Mouse (Mus musculus) neutrophil, adult 5-6 weeks (primary cell): Measurements from ENCODE around the gene Slc6a16. TPM values are rescaled to one million over a fixed set of nuclear protein-coding genes. Genes with fewer than 3 reads are reported as not detected.
"Not testable (repeated sequence)": the region's sequence is repeated elsewhere in the genome, so short reads cannot be mapped to it uniquely, and the experiment has no call there.

ENCODE experiments used
- ATAC-seq: fragments of 151-379, 151-347 bp; 2 replicates; pipeline ENCODE4 v1.8.0; 2017; ENCODE audit warnings: mild to moderate bottlenecking, moderate TSS enrichment; ENCODE audit not compliant: insufficient number of reproducible peaks, poor library complexity, low FRiP score, severe bottlenecking; ENCODE audit errors: extremely low read depth
- total RNA-seq: library from RNA; stranded (forward); fragments of 200-1000 nt; gene quantifications from 2 replicates; pipeline ENCODE4 v1.2.3, GENCODE M21; 2017

Slc6a16 gene
- total RNA-seq, 1 experiment from 2014 or later, result not detected

DNA sequence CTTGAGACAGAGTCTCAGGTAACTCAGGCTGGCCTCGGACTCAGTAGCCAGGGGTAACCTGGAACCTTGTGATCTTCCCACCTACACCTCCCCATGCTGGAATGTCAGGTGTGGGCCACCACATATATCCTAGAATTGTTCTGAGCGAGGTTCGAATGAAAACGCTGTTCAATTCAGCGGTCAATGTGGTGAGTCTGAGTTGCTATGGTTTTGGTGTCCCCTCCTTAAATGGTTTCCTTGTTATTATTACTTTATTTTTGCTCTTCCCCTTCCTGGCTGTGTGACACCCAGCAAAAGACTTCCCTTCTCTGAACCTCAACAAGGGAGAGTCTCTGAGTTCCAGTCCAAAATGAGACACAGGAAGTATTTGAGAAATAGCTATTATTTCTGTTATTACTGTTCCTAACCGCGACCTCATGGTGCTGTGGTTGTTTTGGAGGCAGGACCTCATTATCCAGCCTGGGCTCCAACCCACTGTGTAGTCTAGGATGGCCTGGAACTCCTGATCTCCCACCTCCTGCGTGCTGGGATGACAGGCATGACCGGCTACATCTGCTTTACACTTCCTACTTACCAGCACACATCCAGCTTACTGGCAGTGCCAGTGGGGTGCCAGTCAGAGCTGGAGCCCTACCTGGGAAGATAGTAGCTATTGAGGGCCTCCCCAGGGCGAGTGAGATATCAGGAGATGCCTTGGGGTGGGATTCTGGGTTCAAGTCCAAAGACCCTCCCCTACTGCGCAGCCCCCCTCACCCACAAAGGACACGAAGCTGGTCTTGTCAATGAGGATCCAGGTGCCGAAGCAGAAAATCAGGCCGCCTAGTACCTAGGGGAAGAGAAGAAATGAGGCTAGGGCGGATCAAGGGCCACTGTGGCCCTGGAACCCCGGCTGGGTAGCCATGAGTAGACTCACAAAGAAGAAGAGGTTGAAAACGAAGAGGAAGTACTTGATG lies 2.9 kb upstream of the Slc6a16 start:
- no peak for ATAC-seq

DNA sequence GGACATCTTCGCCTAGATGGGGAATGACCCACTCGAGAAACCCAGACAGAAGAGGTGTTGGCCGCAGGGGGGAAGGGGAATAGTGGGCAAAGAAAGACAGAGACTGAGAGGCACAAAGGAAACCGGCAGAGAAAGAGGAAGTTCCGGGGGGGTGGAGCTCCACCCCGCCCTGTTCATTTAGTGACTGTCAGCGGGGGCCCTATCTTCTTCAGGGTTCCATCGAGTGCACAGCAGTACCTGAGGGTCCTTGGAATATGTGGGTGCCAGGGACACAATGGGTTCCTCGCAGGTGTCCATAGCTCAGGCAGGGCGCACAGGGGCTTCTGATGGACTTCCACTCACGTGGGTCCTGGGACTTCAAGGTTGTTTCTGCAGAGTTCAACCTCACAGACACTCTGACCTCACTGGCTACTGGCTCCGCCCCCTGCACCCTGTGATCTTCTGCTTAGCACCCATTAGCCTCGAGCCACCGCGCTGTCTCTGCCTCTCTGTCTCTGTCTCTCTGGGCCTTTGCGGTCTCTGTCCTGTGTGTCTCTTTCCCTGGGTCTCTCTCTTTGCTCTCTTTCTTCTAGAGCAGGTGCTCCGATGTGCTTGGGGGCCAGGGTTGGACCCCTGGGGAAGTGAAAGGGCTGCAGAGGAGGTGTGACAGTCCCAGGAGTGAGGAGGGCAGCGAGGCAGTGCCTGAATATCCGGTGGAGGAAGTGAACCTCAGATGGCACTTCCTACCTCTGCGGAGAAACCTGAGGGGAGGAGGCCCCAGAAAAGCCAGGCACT lies 2.0 kb upstream of the Slc6a16 start, which contains the start of gene Cd37:
Cd37 (minus strand) TSS at position 393 of the 774 bp plus-strand sequence.
- peak; percentile 69 for ATAC-seq

DNA sequence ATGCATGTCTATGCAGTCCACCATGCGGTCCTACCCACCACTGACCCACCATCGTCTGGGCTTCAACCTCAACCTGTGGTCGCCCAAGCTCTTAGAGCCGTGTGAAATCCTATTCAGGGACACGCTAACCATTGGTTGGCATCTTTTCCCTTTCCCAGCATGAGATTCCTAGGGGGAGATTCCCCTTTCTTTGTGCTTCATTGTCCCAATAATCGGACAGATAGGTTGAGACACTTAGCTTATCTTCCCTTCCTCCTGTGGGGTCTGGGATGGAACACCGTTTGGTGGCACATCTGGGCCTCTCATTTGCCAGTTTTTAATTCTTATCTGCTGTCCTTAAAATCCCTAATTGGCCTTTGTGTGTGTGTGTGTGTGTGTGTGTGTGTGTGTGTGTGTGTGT lies 776 bp upstream of the Slc6a16 start:
- no peak for ATAC-seq

DNA sequence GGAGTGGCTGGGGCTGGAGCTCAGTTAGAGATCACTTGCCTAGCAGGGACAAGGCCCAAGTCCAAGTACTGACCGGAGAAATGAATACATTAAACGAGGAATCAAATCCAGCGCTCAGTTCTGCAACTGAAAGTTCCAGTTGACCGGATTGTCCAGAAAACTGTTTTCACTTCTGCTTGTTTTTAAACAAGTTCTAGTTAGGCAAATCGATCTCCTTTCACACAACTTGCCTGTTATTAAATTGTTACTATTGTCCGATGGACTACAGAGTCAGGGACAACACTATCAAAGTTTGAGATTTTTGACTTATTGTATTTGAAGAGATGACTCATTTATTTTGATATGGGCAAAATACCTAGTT lies 484 bp downstream of the Slc6a16 start:
- ATAC-seq, result no peak

DNA sequence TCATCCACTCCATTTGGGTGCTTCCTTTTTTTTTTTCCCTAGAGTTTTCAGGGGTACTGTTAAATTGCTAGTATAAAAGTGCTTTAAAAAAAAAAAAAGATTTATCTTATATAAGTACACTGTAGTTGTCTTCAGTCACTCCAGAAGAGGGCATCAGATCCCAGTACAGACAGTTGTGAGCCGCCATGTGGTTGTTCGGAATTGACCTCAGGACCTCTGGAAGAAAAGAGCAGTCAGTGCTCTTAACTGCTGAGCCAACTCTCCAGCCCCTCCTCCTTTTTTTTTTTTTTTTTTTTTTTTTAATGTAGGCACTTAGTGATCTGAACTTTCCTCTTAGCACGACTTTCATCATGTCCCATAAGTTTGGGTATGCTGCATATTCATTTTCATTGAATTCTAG lies 6.8 kb downstream of the Slc6a16 start:
- ATAC-seq, result no peak

DNA sequence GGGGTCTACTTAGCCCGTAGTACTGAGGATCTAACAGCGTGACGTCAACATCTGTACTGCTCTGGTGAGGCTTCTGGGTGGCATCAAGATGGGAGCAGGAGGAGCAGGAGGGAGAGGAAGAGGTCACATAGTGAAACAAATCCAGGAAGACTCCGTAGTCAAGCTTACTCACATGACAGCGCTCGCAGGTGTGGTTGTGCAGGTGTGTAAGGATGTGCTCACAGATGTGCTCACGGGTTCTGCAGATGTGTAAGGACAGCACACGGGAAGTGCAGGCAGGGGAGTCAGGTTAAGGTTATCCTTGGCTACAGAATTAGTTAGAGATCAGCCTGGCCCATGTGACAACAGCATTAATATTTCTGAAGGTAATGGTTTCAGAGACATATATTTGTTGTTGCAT lies 12.9 kb downstream of the Slc6a16 start:
- no peak for ATAC-seq

DNA sequence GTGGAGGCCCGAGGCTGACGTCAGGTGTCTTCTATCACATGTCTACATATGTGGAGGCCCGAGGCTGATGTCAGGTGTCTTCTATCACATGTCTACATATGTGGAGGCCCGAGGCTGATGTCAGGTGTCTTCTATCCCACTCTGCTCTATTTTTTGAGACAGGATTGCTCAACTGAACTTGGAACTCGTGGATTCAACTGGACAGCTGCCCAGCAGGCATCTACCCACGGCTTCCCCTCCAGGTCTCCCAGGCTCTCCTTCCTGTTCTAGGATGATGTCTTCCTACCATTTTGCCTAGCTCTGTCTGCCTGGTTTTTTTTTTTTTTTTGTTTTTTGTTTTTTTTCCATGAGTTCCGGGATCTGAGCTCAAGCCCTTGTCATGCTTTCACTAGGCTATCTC lies 14.9 kb downstream of the Slc6a16 start:
- not testable (repeated sequence) for ATAC-seq

DNA sequence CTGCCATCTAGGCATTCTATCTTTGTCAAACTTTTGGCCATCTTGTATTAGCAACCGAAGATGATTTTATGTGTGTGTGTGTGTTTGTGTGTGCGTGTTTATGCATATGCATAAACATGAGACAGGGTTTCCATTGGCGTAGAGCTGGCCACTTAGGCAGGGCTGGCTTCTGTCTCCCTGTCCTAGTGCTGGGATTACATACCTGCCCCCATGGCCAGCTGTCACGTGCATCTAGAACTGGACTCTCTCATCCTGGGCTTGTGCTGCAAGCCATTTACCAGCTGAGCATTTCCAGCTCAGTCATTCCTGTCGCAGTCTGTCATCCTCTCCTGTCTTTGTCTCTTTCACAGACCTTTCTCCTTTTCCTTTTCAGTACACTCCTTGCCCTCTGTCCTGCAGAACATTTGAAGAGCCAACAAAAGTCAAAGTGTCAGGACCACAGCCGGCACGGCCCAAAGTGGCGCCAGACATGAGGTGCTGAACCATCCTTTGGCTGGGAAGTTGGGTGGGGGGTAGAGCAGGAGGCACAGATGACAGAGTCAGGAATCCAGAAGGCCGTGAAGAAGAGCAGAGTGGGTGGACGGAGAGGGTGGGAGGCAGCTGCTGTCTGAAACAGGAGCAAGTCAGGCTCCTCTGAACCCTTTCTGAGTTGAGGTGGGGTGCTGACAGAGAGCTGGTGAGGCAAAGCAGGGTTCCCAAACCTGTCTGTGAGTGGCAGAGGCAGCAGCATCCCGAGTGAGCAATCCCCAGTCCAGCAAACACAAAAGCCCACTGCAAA lies 16.4 kb downstream of the Slc6a16 start:
- no peak for ATAC-seq

DNA sequence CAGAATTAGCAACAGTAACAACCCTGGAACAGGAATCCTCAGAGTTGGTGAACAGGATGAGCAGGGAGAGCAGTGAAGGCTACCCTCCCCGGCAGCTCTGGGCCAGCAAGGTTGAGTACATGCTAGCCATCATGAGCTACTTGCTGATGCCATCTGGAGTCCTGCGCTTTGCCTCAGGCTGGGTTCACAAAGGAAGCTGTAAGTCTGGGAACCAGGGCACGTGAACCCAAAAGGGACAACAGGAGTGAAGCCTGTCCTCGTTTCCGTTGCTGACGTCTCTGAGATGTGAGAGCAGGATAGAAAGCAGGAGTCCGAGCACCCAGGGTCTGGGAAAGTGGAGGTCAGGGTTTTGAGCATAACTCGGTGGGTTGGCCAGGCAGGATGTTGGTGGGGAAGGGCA lies 18.4 kb downstream of the Slc6a16 start:
- ATAC-seq, result no peak

DNA sequence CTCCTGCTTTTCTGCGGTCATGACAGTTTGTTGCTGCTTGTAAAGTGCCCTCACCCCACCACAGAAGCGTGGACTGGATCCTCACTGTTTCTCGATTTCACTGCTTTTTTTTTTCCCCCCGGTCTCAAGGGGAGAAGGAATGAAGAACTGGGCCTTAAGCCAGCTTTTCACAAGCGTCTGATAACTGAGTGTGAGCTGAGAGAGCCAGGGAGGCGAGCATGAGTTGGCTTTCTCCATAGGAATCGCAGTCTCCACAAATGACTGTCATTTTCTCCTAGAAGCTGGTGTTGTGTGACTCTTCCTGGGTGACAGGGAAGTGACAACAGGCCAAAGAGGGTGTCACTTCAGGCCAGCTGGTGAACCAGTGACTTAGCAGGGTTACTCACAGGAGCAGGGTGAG lies 21.4 kb downstream of the Slc6a16 start:
- ATAC-seq, result no peak

DNA sequence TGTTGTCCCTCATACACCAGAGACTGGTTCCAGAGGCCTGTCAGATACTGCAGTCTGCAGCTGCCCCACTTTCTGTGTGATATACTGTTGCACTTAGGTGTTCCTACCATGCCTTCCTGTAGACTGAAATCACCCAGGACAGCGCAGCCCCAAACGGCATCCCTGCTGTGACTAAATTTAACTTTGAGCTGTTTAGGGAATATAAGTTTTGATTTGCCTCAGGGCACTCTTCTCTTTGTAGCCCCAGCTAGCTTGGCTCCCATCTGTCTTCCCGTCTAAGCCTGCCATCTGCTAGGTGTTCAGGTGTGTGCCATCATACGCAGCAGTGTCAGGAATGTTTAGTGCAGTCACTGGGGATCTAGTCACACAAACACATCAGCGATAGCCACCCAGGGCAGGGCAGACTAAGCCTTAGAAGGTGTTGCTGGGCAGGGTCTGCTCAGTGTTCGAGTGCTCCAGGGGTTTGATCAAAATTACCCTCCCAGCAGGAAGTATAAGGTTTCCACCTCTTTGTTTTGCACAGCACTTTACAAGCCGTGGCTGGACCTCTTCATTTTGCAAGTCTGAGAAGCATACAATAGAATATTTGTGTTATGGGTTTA lies 22.2 kb downstream of the Slc6a16 start:
- ATAC-seq, result no peak

DNA sequence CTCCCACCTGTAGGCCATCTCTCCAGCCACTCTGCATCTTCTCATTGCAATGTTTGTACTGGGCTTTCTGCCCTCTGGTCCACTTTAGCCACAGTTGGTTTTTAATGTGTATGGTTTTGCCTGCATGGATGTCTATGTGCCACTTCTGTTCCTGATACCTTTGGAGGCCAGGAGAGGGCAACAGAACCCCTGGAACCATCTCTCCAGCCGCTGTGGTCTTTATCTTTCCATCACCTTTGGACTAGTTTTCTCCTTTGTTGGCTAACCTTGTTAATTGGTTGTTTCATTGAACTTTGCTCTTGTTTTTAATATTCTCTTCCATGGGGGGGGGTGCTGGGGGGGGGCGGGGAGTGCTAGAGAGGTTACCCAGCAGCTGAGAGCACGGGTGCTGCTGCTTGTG lies 23.5 kb downstream of the Slc6a16 start:
- no peak for ATAC-seq

DNA sequence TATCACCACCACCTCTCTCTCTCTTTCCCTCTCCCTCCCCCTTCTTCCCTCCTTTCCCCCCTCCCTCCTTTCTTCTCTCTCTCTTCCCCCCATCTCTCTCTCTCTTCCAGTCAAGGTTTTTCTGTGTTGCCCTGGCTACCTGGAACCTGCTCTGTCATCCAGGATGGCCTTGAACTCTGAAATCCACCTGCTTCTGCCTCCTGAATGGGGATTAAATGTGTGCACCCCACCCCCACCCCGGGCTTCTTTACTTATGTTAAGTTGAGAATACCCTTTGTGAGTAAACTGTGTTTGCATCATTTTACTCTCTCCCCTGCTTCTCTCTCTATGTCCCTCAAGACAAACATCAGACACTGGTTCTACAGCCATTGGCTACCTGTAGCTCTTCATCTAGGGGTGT lies 24.6 kb downstream of the Slc6a16 start:
- no peak for ATAC-seq

DNA sequence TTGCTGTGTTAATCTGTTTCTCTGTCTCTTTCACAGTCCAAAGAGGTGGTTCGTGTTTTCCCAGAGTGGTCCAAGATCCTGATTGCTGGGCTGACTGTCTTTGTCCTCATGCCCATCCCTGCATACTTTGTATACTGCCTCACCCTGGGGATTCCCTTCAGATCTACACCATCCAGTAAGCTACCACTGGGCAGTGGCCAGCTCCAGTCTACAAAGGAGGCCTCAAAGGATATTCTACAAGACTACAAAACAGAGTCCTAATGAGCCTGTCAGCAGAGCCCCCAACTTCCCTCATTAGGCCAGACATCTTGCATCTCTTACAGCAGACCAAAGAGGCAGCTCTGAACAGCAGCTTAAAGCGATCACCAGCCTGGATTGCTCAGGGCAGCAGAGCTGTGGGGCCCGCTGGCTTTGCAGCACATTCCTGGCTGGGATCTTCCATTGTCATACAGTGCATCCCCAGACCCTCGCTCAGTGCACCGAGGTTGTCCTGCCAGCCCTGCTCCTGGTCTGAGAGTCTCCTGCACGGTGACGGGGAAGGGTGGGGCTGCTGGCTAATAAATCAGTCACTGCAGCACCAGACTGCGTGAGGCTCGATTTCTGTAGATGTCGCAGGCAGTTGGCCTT lies 32.0 kb downstream of the Slc6a16 start:
- ATAC-seq, result no peak

DNA sequence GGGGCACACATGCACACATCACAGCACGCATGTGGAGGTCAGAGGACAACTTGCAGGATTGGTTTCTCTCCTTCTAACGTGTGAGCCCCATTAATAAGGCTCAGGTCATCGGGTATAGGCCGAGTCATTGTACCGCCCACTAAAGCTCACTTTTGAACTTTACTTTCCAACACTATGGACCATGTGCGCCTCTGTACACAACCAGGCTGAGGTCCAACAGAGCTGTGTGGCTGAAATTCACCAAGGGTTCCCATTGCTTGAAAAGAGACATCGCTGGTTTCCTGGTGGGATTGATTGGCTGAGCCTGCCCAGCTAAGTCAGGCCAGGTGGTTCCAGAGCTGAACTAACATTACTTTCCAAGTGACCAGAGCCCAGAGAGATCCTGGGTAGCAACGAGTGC lies 32.8 kb downstream of the Slc6a16 start:
- ATAC-seq, result no peak

DNA sequence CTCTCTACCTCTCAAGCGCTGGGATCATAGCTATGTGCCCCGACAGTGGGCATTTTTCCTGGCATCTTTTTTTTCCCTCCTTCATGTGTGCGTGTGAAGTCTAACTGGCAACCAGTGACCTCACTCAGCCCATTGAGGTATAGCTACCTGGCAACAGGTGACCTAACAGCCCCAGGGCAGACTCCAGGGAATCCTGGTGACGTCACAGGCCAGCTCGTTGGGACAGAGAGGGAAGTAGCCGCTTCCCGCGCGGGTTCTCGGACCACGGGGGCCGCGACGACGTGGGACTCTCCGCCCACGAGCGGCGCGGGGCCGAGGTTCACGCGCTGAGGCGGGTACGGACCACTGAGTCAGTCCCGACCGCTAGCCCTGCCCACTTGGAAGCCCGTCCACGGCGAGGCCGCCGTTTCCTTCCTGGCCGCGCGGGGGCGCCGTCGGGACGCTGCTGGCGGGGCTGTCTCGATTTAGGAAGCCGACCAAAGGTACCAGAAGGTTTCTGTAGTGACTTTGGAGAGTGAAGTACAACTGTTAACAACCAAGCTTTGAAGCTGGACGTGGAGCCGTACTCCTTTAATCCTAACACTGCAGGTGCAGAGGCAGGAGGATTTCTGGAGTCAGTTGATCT lies 36.4 kb downstream of the Slc6a16 start, which contains the start of gene Slc6a21:
Slc6a21 (plus strand) TSS at position 378 of the 625 bp plus-strand sequence.
- ATAC-seq, result peak; percentile 58

DNA sequence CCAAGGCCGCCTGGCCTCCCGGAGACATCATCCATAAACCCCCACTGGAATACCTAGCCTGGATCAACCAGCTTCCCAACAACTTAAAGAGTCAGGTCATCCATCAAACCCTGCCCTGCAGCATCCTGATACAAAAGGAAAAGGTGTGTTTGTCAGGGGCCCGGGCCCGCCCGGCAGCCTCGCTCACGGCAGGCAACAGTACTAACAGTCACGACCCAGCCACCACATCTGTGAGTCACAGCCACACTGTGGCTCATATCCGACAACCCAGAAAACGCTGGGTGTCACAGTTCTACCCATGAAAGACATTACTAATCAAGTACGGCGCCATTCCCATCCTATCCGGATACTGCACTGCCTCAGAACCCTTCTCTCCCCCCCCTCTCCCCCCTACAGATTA lies 45.6 kb downstream of the Slc6a16 start:
- ATAC-seq, result no peak

DNA sequence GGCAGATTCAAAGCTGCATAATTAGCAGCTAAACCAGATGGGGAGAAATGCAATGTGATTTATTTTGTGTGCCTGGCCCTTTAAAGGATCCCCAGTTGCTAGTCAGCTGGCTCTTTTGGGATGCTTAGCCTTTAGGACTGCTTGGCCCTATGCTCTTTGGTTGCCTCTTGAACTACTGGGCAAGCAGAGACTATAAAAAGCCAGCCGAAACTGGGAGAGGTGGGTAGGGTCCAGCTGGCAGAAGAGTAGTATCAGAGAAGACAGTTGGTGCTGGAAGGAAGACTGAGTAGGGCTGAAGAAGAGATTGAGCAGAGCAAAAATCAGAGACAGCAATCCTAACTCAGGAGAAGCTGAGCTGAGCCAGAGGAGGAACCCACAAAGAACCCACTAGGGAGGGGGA lies 55.7 kb downstream of the Slc6a16 start:
- ATAC-seq, result no peak
